Mouse (Mus musculus) liver, embryonic 13.5 days (tissue): ENCODE data around the gene Nkx2-5. TPM values are rescaled to one million over a fixed set of nuclear protein-coding genes. Genes with fewer than 3 reads are reported as not detected.
A peak's percentile ranks its signal among the peaks of the same experiment; 100 is the strongest.

Source experiments
- ATAC-seq: fragments of 200-750 bp; cut with Nextera tagmentation; 2 replicates; pipeline ENCODE4 v1.8.0; 2017; ENCODE audit warnings: low read depth, mild to moderate bottlenecking, moderate number of reproducible peaks, moderate library complexity
- DNase-seq: peaks from one replicate; pipeline ENCODE4 v3.0.0; 2022
- H3K27ac ChIP-seq: fragments of 300-500 bp; sonication (generic); 2 replicates; pipeline ENCODE4 v1.5.1; 2015; ENCODE audit warnings: moderate library complexity, mild to moderate bottlenecking, inconsistent platforms
- H3K27me3 ChIP-seq: fragments of 300-500 bp; sonication (generic); 2 replicates; pipeline ENCODE4 v1.6.1; 2015; ENCODE audit warnings: mild to moderate bottlenecking, inconsistent platforms
- H3K36me3 ChIP-seq: fragments of 300-500 bp; sonication (generic); 2 replicates; pipeline ENCODE4 v1.6.1; 2015; ENCODE audit warnings: mild to moderate bottlenecking, inconsistent platforms
- H3K4me1 ChIP-seq: fragments of 300-500 bp; sonication (generic); replicated peaks from 2 replicates; pipeline ENCODE4 v1.6.1; 2015; ENCODE audit warnings: inconsistent platforms
- H3K4me2 ChIP-seq: fragments of 300-500 bp; sonication (generic); 2 replicates; pipeline ENCODE4 v1.6.1; 2015; ENCODE audit warnings: inconsistent platforms, mild to moderate bottlenecking, moderate library complexity
- H3K4me3 ChIP-seq: fragments of 300-500 bp; sonication (generic); replicated peaks from 2 replicates; pipeline ENCODE4 v1.5.1; 2015; ENCODE audit warnings: mild to moderate bottlenecking, inconsistent platforms
- H3K9ac ChIP-seq: fragments of 300-500 bp; sonication (generic); 2 replicates; pipeline ENCODE4 v1.6.1; 2015; ENCODE audit warnings: mild to moderate bottlenecking, inconsistent platforms
- H3K9me3 ChIP-seq: fragments of 300-500 bp; sonication (generic); replicated peaks from 2 replicates; pipeline ENCODE4 v1.6.1; 2016; ENCODE audit warnings: inconsistent platforms
- WGBS: fragments of 180-500 bp; shearing (Covaris S2); methylation state at CpG from one replicate; pipeline ENCODE4 v1.1.7; 2015; ENCODE audit not compliant: insufficient replicate concordance; 5-methylcytosine and 5-hydroxymethylcytosine counted together
- polyA plus RNA-seq: library from polyadenylated mRNA; unstranded; fragments of >200 nt; fragmentation: Nextera tagmentation; extraction: Ambion mirVana; gene quantifications from 2 replicates; pipeline ENCODE4 v1.2.1, GENCODE M21; 2015

Gene Nkx2-5
- polyA plus RNA-seq, 1 experiment from 2014 or later: not detected

DNA sequence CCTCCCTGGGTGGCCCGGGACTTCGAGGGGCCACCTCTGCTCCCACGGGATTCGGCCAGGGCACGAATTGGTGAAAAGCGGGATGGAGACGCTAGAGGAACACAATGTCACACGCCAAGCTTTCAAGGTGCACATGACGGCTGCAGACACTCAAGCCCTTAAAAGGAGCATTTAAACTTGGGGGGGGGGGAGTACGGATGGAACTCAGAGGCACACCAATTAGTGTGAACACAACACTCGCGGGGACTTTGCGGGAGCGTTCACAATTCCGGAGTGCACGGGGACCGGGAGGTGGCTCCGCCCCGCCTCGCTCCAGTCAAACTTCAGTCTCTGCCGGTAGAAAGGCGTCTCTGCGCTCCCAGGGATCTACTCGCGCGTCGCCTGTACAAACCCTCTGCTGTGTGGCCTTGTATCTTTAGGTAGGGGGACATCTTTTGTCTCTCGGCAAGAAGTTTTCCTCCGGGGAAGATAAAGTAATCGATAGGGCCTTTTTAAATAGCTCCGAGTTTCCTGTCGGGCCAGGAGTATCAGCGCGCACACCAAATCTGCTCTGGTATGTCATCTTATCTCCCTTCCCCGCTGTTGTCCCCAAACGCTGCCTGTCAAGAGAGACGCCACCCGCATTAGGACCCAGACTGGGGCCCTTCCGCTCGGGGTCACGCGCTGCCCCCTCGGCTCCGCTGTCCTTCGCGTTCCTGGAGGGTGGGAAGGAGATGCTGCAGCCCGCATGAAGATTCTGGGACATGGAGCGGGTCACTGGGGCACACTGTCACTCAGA, 5.7 kb upstream of the Nkx2-5 start:
- DNase-seq: no peak
- no peak overlapping the region for H3K27ac ChIP-seq
- under 1% methylated on average over 48 of the region's 48 CpGs for WGBS

DNA sequence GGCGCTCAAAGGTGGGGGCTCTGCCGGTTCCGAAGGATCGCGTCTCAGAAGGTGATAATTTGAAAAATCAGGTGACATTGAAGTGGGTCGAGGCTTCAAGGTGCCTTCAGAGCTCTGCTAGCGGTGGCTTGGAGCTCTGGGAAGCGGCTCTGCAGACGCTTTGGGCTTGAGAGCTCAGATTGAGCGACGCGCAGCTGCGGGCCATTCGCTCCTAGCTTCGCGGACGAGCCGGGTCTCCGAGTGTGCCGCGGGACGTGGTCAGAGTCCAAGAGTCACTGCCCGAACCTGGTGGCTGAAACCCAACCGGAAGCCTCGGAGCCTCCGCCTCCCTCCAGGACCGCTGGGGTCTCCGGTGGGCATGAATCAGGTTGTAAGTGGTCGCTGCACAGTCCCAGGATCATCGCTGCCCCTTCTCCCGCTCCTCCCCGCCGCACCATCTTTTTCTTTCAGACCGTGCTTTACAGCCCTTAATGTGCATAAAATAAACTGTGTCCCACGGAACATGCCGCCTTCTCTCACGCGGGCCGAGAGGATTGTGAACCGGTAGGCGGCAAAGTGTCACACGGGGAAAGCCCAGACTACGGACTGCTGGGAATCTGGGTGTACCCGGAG, 5.0 kb upstream of the Nkx2-5 start:
- Histone ChIP-seq H3K4me1 (peaks cover 14% of the 10 kb centered on the region), H3K4me2 (peak overlapping the region; percentile 51), H3K9ac (no peak overlapping the region), H3K27ac (no peak overlapping the region), H3K36me3 (no peaks in the 10 kb centered on the region), H3K27me3 (peaks cover 92% of the 10 kb centered on the region), H3K9me3 (no peaks in the 10 kb centered on the region), H3K4me3 (peak overlapping the region; percentile 32)
- ATAC-seq (no peak), DNase-seq (no peak)
- 1% methylated on average over 44 of the region's 44 CpGs for WGBS

More for the DNA sequence above, 5.7 kb upstream of the Nkx2-5 start:
- ATAC-seq: no peak
- no peak overlapping the region for H3K9ac ChIP-seq
- peaks cover 14% of the 10 kb centered on the region for H3K4me1 ChIP-seq
- H3K36me3 ChIP-seq: no peaks in the 10 kb centered on the region
- peak overlapping the region; percentile 32 for H3K4me3 ChIP-seq
- peaks cover 91% of the 10 kb centered on the region for H3K27me3 ChIP-seq
- H3K9me3 ChIP-seq: no peaks in the 10 kb centered on the region
- peak overlapping the region; percentile 51 for H3K4me2 ChIP-seq

DNA sequence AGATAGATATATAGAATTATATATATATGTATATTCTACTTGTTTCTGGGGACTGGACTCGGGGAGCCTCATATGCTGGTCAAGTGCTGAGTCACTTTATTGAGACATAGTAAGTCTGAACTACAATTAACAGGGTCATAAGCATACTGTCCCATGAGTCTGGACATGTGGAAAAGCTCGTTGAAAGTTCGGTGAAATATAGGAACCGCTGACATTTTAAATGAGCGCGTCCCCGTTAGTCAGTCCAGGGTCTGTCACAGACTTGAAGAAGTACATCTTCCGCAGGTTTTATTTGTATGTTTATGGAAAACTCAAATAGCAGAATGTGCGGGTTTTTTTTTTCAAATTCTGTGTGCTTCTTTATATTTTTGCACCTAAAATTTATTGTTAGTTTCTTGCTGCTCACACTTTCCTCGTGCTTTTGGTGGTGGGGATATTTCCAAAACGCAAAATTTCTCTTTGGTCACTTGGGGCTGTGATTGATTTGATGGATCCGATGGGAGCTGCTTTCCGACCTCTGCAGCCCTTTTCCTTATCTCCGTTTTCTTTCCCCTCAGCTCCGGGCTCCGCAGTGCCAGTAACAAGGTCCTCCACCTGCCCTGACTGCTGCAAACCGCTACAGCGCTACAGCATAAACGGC, 4.4 kb upstream of the Nkx2-5 start:
- H3K36me3 ChIP-seq: no peaks in the 10 kb centered on the region
- no peak overlapping the region for H3K9ac ChIP-seq
- peak overlapping the region; percentile 51 for H3K4me2 ChIP-seq
- WGBS: 3% methylated on average over 19 of the region's 19 CpGs
- DNase-seq (no peak), ATAC-seq (no peak)
- H3K9me3 ChIP-seq: no peaks in the 10 kb centered on the region
- H3K27me3 ChIP-seq: peaks cover 92% of the 10 kb centered on the region
- 0 out of 2 replicates have a peak overlapping the region, but pooled peaks have one; percentile 32 for H3K4me3 ChIP-seq
- peaks cover 14% of the 10 kb centered on the region for H3K4me1 ChIP-seq
- H3K27ac ChIP-seq: no peak overlapping the region

DNA sequence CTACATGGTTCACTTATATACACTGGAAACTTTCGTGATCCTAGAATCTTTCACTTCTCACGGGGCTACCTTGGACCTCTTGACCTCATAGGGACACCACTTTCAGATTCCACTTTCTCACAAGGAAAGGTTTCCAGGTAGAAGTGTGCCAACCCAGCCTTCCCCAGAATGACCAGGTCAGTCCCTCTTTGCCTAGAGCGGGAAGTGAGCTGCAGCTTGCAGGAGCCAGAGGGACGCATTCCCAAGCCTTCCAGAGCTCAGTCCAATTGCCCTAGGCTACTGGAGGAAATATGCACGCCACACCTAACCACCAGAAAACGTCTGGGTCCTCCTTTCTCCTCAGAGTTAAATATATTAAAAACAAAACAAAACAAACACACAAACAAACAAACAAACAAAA, 3.4 kb upstream of the Nkx2-5 start:
- Histone ChIP-seq H3K27ac (no peak overlapping the region), H3K4me3 (no peak overlapping the region), H3K4me2 (no peak overlapping the region), H3K4me1 (peaks cover 14% of the 10 kb centered on the region), H3K9ac (no peak overlapping the region), H3K27me3 (peaks cover 93% of the 10 kb centered on the region), H3K36me3 (no peaks in the 10 kb centered on the region), H3K9me3 (no peaks in the 10 kb centered on the region)
- DNase-seq (no peak), ATAC-seq (no peak)
- 4% methylated on average over 6 of the region's 6 CpGs for WGBS

DNA sequence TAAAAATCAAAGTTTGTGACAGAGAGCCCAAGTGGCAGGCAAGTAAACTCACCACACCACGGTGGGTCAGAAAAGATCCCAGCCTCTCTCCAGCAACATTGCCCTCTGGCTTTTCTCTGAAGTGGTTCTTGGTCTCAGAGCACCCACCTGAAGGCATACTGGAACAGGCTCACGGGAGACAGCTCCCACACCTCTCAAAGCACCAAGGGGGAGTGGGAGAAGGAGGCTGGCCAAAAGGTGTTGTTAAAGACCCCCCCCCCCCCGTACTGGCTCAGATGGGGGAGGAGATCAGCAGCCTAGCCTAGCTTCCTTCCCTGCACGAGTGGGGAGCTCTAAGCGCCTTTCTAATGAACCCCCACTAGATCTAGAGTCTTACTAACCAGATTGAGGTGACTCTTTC, 3.0 kb upstream of the Nkx2-5 start:
- DNase-seq (no peak), ATAC-seq (no peak)
- no peak overlapping the region for H3K27ac ChIP-seq
- H3K36me3 ChIP-seq: no peaks in the 10 kb centered on the region
- 4% methylated on average over 5 of the region's 5 CpGs for WGBS
- no peak overlapping the region for H3K4me2 ChIP-seq
- no peak overlapping the region for H3K9ac ChIP-seq
- H3K4me1 ChIP-seq: peaks cover 14% of the 10 kb centered on the region
- no peak overlapping the region for H3K4me3 ChIP-seq
- H3K27me3 ChIP-seq: peaks cover 94% of the 10 kb centered on the region
- no peaks in the 10 kb centered on the region for H3K9me3 ChIP-seq

DNA sequence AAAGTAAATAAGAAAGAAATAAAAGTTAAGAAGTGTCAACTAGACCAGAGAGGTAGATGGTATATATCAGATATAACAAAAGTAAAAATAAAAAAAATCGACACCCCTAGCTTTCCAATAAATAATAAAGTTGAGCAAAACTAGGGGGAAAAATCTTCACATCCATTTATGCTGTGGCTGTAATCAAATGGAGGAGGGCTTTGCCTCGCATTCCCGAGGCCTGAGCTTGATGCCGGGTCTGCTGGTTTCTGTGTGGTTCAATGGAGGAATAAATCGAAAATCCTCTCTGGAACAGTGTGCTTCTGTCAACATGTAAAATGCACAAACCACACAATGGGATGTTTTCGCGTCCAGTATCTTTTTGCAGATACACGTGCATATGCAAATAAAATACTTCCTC, 1.6 kb upstream of the Nkx2-5 start:
- H3K4me3 ChIP-seq: no peak overlapping the region
- ATAC-seq (no peak), DNase-seq (no peak)

DNA sequence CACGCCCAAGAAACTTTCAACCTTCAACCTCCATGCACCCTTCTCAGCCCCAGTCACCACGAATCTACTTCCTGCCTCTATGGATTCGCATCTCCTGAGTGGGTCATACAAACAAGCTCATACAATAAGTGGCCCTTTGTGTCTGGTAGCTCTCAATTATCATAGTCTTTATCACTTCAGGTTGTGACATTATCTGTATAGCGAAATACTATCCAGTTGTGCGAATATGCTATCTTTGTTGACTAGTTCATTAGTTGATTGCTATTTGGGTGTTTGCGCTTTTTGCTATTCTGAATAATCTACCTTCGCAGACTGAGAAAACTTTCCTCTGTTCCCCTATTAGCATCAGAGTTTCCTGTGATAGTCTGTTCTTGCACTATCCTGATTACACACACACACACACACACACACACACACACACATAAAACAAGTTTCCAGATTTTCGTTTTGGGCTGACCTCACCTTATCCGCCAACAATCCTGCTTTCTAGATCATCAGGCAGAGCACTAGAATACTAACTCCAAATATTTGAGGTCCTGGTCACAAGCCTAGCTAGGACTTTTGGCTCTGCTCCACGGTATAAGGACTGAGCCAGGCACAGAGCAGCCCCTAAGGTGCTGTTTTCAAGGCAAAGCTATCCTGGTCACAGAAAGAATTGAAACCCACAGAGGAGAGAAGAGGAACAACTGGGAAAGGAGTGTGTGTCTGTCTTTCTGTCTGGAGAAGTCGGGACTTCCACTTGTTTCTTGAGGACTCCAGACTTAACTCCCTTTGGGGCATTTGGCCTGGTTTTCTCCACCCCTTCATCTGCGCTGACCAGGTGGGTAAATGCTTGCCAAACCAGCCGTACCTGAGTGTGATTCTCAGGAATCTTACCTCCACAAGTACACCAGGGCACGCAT, 591 bp upstream of the Nkx2-5 start:
- ATAC-seq (no peak), DNase-seq (no peak)
- no peak overlapping the region for H3K4me3 ChIP-seq
- H3K36me3 ChIP-seq: no peaks in the 10 kb centered on the region
- H3K4me1 ChIP-seq: peaks cover 8% of the 10 kb centered on the region
- WGBS: 9% methylated on average over 14 of the region's 14 CpGs
- no peak overlapping the region for H3K9ac ChIP-seq
- H3K27me3 ChIP-seq: peaks cover 94% of the 10 kb centered on the region
- H3K9me3 ChIP-seq: no peaks in the 10 kb centered on the region
- no peak overlapping the region for H3K4me2 ChIP-seq
- H3K27ac ChIP-seq: no peak overlapping the region

More for the DNA sequence above, 1.6 kb upstream of the Nkx2-5 start:
- H3K4me1 ChIP-seq: peaks cover 14% of the 10 kb centered on the region
- peaks cover 94% of the 10 kb centered on the region for H3K27me3 ChIP-seq
- H3K36me3 ChIP-seq: no peaks in the 10 kb centered on the region
- WGBS: 9% methylated on average over 8 of the region's 8 CpGs
- H3K27ac ChIP-seq: no peak overlapping the region
- no peak overlapping the region for H3K9ac ChIP-seq
- no peaks in the 10 kb centered on the region for H3K9me3 ChIP-seq
- no peak overlapping the region for H3K4me2 ChIP-seq

DNA sequence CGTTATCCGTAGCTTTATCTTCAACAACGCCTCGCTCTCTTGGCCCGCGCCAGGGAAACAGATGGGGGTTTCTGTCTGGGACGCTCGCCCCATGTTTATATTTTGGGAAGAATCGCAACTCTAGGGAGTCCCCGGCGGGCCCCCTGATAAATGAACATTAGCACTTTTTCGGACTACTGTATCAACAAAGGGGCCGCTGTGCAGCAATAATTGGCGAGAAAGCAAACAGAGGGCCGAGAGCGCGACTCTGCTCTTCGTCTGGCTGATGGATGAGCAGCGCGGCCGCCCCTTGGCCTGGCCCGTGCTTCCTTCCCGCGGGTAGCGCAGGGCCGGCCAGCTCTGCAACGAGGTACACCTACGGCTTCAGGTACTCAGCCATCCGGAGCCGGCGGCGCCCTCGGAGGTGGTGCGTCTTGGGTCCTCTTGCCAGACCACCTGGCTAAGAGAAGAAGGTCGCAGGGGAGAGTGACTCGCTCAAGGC, 398 bp downstream of the Nkx2-5 start:
- 1% methylated on average over 36 of the region's 36 CpGs for WGBS
- Histone ChIP-seq H3K27me3 (peaks cover 94% of the 10 kb centered on the region), H3K4me1 (0 out of 2 replicates have a peak, but pooled peaks cover 1% of the 10 kb centered on the region), H3K36me3 (no peaks in the 10 kb centered on the region), H3K4me3 (no peak overlapping the region), H3K4me2 (no peak overlapping the region), H3K9me3 (no peaks in the 10 kb centered on the region), H3K9ac (no peak overlapping the region), H3K27ac (no peak overlapping the region)
- DNase-seq (no peak), ATAC-seq (no peak)

DNA sequence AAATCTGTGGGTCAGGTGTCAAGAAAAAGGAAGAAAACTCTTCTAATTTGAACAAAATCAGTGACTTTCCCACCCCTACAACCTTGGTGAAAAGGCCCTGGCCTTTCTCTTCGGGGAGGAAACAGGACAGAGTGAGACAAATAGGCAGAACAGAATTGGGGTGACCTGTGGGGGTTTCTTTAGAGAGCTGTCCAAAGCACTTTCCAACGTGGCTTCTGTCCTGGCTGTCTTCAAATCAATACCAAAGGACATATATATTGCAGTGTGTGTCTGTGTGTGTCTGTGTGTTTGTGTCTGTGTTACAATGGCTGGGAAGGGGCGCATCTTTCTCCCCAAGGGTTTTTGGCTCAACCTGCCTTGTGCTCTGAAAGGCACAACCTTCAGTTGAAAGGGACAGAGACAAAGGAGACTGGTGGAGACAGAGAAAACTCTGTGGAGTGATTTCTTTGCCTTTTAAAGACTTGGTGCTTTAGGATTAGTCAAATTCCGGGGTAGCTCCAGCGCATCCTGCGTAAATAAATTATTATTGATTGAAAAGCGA, 1.0 kb downstream of the Nkx2-5 start:
- 2% methylated on average over 7 of the region's 7 CpGs for WGBS
- H3K4me3 ChIP-seq: no peak overlapping the region
- no peak overlapping the region for H3K4me2 ChIP-seq
- no peak for DNase-seq
- H3K27me3 ChIP-seq: peaks cover 95% of the 10 kb centered on the region
- H3K9me3 ChIP-seq: no peaks in the 10 kb centered on the region
- 0 out of 2 replicates have a peak, but pooled peaks cover 5% of the 10 kb centered on the region for H3K4me1 ChIP-seq
- H3K9ac ChIP-seq: no peak overlapping the region
- no peak for ATAC-seq
- no peak overlapping the region for H3K27ac ChIP-seq
- no peaks in the 10 kb centered on the region for H3K36me3 ChIP-seq

DNA sequence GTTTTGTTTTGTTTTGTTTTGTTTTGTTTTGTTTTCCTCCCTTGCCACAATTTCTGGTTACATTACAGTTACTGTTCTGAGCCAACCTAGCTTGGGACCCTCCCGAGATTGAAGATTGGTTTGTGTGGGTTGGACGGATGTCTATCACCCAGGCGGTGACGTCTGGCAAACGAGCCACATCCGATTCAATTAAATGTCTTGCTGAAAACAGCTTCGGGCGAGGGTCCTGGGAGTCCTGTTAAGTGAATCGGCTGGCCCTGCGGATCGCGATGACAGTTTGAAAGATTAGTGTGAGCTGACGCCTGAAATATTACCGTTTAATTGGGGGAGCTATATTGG, 1.6 kb downstream of the Nkx2-5 start:
- Histone ChIP-seq H3K4me2 (no peak overlapping the region), H3K9me3 (no peaks in the 10 kb centered on the region), H3K36me3 (no peaks in the 10 kb centered on the region), H3K4me1 (0 out of 2 replicates have a peak, but pooled peaks cover 5% of the 10 kb centered on the region), H3K9ac (no peak overlapping the region), H3K27me3 (peaks cover 96% of the 10 kb centered on the region), H3K27ac (no peak overlapping the region), H3K4me3 (no peak overlapping the region)
- DNase-seq (no peak), ATAC-seq (no peak)
- 3% methylated on average over 14 of the region's 14 CpGs for WGBS
